Comparison of ENCODE assay signal across 21 mouse cellular contexts in genomic region chr2:180254436-180255209, GRCm38 (mm10). TPM values are rescaled to one million over a fixed set of nuclear protein-coding genes. Genes with fewer than 3 reads are reported as not detected.
DNase-seq lines count a peak whose midpoint lies in the region; ATAC-seq and TF ChIP-seq lines count a peak whose summit lies in the region.
"Had no signal": no experiment of that assay in that cellular context is flagged by ENCODE, and none has a peak within 500 bp of the region (broad histone marks: within the 10 kb centered on the region; RNA-seq: fewer than 3 reads in every experiment).

No protein-coding gene starts in this region.

- H3K4me1 ChIP-seq in kidney, adult 2 months (ENCODE audit: control insufficient read depth, insufficient read depth, low read length): peaks cover 3% of the 10 kb centered on the region; the same call in 1 of the 2 replicates
- H3K4me1 ChIP-seq in kidney, embryonic 14.5 days (ENCODE audit: control insufficient read depth, insufficient read depth, low read length): peaks cover 11% of the 10 kb centered on the region; the same call in 1 of the 2 replicates
- peaks cover 15% of the 10 kb centered on the region for H3K4me1 ChIP-seq in midbrain, embryonic 11.5 days (ENCODE audit: control insufficient read depth, insufficient read depth, low read length)
- 0 out of 2 replicates have a peak, but pooled peaks cover 4% of the 10 kb centered on the region for H3K4me1 ChIP-seq in midbrain, postnatal 0 days (ENCODE audit: insufficient read depth, low read length)

- no peak overlapping the region for H3K4me2 ChIP-seq in kidney, embryonic 14.5 days (replicated peaks; ENCODE audit: low read depth, low read length)
- no peak overlapping the region for H3K4me2 ChIP-seq in midbrain, embryonic 11.5 days
- no peak overlapping the region for H3K4me2 ChIP-seq in midbrain, postnatal 0 days (ENCODE audit: low read depth, low read length, poor library complexity, severe bottlenecking)
- H3K4me2 ChIP-seq: forebrain, embryonic 13.5 days; heart, embryonic 13.5 days; hindbrain, embryonic 14.5 days; intestine, embryonic 15.5 days had no signal

- no peak for ATAC-seq in kidney, embryonic 14.5 days (ENCODE audit: low FRiP score, low TSS enrichment)
- no peak for ATAC-seq in midbrain, embryonic 11.5 days (ENCODE audit: low FRiP score)
- ATAC-seq in midbrain, postnatal 0 days (ENCODE audit: low FRiP score): no peak
- ATAC-seq: forebrain, embryonic 13.5 days; forebrain, postnatal 0 days; intestine, embryonic 15.5 days had no signal

- no peak for TF ChIP-seq POLR2A in kidney, adult 2 months (IDR thresholded peaks at IDR 0.05; ENCODE audit: low read depth, low read length)

- 36% methylated on average over 5 of the region's 5 CpGs for WGBS in kidney, adult 2 months
- WGBS in kidney, embryonic 14.5 days: 82% methylated on average over 5 of the region's 5 CpGs
- 95% methylated on average over 5 of the region's 5 CpGs for WGBS in midbrain, embryonic 11.5 days
- WGBS in midbrain, postnatal 0 days: 93% methylated on average over 5 of the region's 5 CpGs

- H3K9ac ChIP-seq in kidney, embryonic 14.5 days (ENCODE audit: low read depth, low read length): no peak overlapping the region
- H3K9ac ChIP-seq in midbrain, embryonic 11.5 days (ENCODE audit: low read length): no peak overlapping the region
- H3K9ac ChIP-seq in midbrain, postnatal 0 days (replicated peaks; ENCODE audit: low read length, poor library complexity, severe bottlenecking): no peak overlapping the region
- H3K9ac ChIP-seq: forebrain, embryonic 13.5 days; forebrain, postnatal 0 days; heart, embryonic 13.5 days; hindbrain, embryonic 14.5 days; intestine, embryonic 15.5 days had no signal

- H3K27me3 ChIP-seq in kidney, adult 2 months (replicated peaks; ENCODE audit: control insufficient read depth, insufficient read depth, low read length): no peaks in the 10 kb centered on the region
- no peaks in the 10 kb centered on the region for H3K27me3 ChIP-seq in kidney, embryonic 14.5 days (ENCODE audit: control insufficient read depth, insufficient read depth, low read length)
- H3K27me3 ChIP-seq in midbrain, embryonic 11.5 days (ENCODE audit: control insufficient read depth, insufficient read depth, low read length): no peaks in the 10 kb centered on the region
- H3K27me3 ChIP-seq in midbrain, postnatal 0 days (ENCODE audit: insufficient read depth, low read length): no peaks in the 10 kb centered on the region
- H3K27me3 ChIP-seq: CH12.LX; forebrain, embryonic 13.5 days; heart, embryonic 13.5 days; intestine, embryonic 15.5 days had no signal

- peak overlapping the region; percentile 11; the same call in 1 of the 2 replicates for H3K27ac ChIP-seq in kidney, adult 2 months (ENCODE audit: insufficient read depth, low read depth, low read length)
- H3K27ac ChIP-seq in kidney, embryonic 14.5 days (ENCODE audit: low read depth, low read length): no peak overlapping the region
- H3K27ac ChIP-seq in midbrain, embryonic 11.5 days (ENCODE audit: low read depth, low read length): no peak overlapping the region
- no peak overlapping the region for H3K27ac ChIP-seq in midbrain, postnatal 0 days (ENCODE audit: low read depth, low read length)
- H3K27ac ChIP-seq: embryonic facial prominence, embryonic 10.5 days; forebrain, embryonic 13.5 days; heart, embryonic 13.5 days; hindbrain, embryonic 14.5 days; intestine, embryonic 15.5 days had no signal

- H3K36me3 ChIP-seq in kidney, adult 2 months (ENCODE audit: control insufficient read depth, insufficient read depth, low read length): no peaks in the 10 kb centered on the region
- peaks cover 15% of the 10 kb centered on the region for H3K36me3 ChIP-seq in kidney, embryonic 14.5 days (ENCODE audit: control insufficient read depth, insufficient read depth, low read length)
- H3K36me3 ChIP-seq in midbrain, embryonic 11.5 days (ENCODE audit: control insufficient read depth, insufficient read depth, low read length): no peaks in the 10 kb centered on the region
- no peaks in the 10 kb centered on the region; the same call in 1 of the 2 replicates for H3K36me3 ChIP-seq in midbrain, postnatal 0 days (ENCODE audit: insufficient read depth, low read length)

- H3K9me3 ChIP-seq in kidney, embryonic 14.5 days (ENCODE audit: control insufficient read depth, low read length): no peaks in the 10 kb centered on the region
- H3K9me3 ChIP-seq in midbrain, embryonic 11.5 days (ENCODE audit: control insufficient read depth, low read length): no peaks in the 10 kb centered on the region
- H3K9me3 ChIP-seq in midbrain, postnatal 0 days (ENCODE audit: low read length): no peaks in the 10 kb centered on the region
- H3K9me3 ChIP-seq: embryonic facial prominence, embryonic 10.5 days; forebrain, embryonic 13.5 days; G1E; heart, embryonic 13.5 days; intestine, embryonic 15.5 days had no signal

- peak; percentile 47 to 59 for DNase-seq in cerebellum, postnatal 10 days
- DNase-seq in cerebellum, adult 11-12 months: no peak
- peak; percentile 48 for DNase-seq in kidney, adult 2 months
- DNase-seq in midbrain, embryonic 11.5 days (ENCODE audit: low spot score, missing footprints): peak; percentile 45
- DNase-seq in midbrain, postnatal 0 days (ENCODE audit: low spot score): no peak
- DNase-seq: adrenal gland, adult 8-10 months; adrenal gland, postnatal 36 days; cerebellum, postnatal 36 days; forebrain, postnatal 0 days; gastrocnemius, postnatal 14 days had no signal

- no peak overlapping the region for H3K4me3 ChIP-seq in kidney, adult 2 months (ENCODE audit: insufficient read depth, low read depth, low read length)
- H3K4me3 ChIP-seq in kidney, embryonic 14.5 days (ENCODE audit: low read length): no peak overlapping the region
- no peak overlapping the region for H3K4me3 ChIP-seq in midbrain, embryonic 11.5 days (ENCODE audit: low read depth, low read length)
- no peak overlapping the region for H3K4me3 ChIP-seq in midbrain, postnatal 0 days (ENCODE audit: low read depth, low read length)
- H3K4me3 ChIP-seq: embryonic facial prominence, embryonic 10.5 days; forebrain, embryonic 13.5 days; heart, embryonic 13.5 days; intestine, embryonic 15.5 days had no signal

- TF ChIP-seq CTCF in kidney, adult 2 months (conservative IDR thresholded peaks at IDR 0.05; ENCODE audit: insufficient read depth, insufficient read length, low read depth, low read length): no peak
- TF ChIP-seq CTCF in midbrain, postnatal 0 days (IDR thresholded peaks at IDR 0.05): no peak

RNA-seq across cellular contexts. Expression of gene Rps21, which starts 2.6 kb away (rescaled TPM):
- 2,294 and 2,331 TPM in 2 replicates for polyA plus RNA-seq in kidney, adult 2 months (2012; rRNA removed)
- polyA plus RNA-seq in kidney, embryonic 14.5 days (2014; fragmentation: Nextera tagmentation; extraction: Ambion mirVana): 730 and 1,037 TPM in 2 replicates
- 443 and 494 TPM in 2 replicates for polyA plus RNA-seq in midbrain, embryonic 11.5 days (2014; fragmentation: Nextera tagmentation; extraction: Ambion mirVana)
- total RNA-seq in midbrain, postnatal 0 days (2014; rRNA removed): 574 and 749 TPM in 2 replicates
- polyA plus RNA-seq in midbrain, postnatal 0 days (2015; fragmentation: Nextera tagmentation; extraction: Ambion mirVana): 388 and 422 TPM in 2 replicates

RNA-seq across cellular contexts. Expression of gene Cables2, which starts 18.7 kb away (rescaled TPM):
- polyA plus RNA-seq in kidney, adult 2 months (2012; rRNA removed): 18.2 TPM in 2 replicates
- polyA plus RNA-seq in kidney, embryonic 14.5 days (2014; fragmentation: Nextera tagmentation; extraction: Ambion mirVana): 13.3 and 21.1 TPM in 2 replicates
- polyA plus RNA-seq in midbrain, embryonic 11.5 days (2014; fragmentation: Nextera tagmentation; extraction: Ambion mirVana): 13.3 and 14.4 TPM in 2 replicates
- 59.1 and 67.9 TPM in 2 replicates for total RNA-seq in midbrain, postnatal 0 days (2014; rRNA removed)
- 32.6 and 37.8 TPM in 2 replicates for polyA plus RNA-seq in midbrain, postnatal 0 days (2015; fragmentation: Nextera tagmentation; extraction: Ambion mirVana)

RNA-seq across cellular contexts. Expression of gene Lama5, which starts 29.0 kb away (rescaled TPM):
- 83.3 and 97.8 TPM in 2 replicates for polyA plus RNA-seq in kidney, adult 2 months (2012; rRNA removed)
- 43.1 and 54.1 TPM in 2 replicates for polyA plus RNA-seq in kidney, embryonic 14.5 days (2014; fragmentation: Nextera tagmentation; extraction: Ambion mirVana)
- polyA plus RNA-seq in midbrain, embryonic 11.5 days (2014; fragmentation: Nextera tagmentation; extraction: Ambion mirVana): 3.8 and 3.9 TPM in 2 replicates
- total RNA-seq in midbrain, postnatal 0 days (2014; rRNA removed): 5.9 and 8.9 TPM in 2 replicates
- 1.8 and 1.9 TPM in 2 replicates for polyA plus RNA-seq in midbrain, postnatal 0 days (2015; fragmentation: Nextera tagmentation; extraction: Ambion mirVana)

RNA-seq across cellular contexts. Expression of gene Rbbp8nl, which starts 35.1 kb away (rescaled TPM):
- 0.49 and 0.50 TPM in 2 replicates for polyA plus RNA-seq in kidney, adult 2 months (2012; rRNA removed)
- 0.37 and 1.1 TPM in 2 replicates for polyA plus RNA-seq in kidney, embryonic 14.5 days (2014; fragmentation: Nextera tagmentation; extraction: Ambion mirVana)
- polyA plus RNA-seq in midbrain, embryonic 11.5 days (2014; fragmentation: Nextera tagmentation; extraction: Ambion mirVana): not detected in 2 replicates
- total RNA-seq in midbrain, postnatal 0 days (2014; rRNA removed): not detected in 2 replicates
- not detected in 2 replicates for polyA plus RNA-seq in midbrain, postnatal 0 days (2015; fragmentation: Nextera tagmentation; extraction: Ambion mirVana)
- total RNA-seq: adrenal gland, adult 8-10 months; adrenal gland, postnatal 36 days; CH12.LX; forebrain, postnatal 0 days; gastrocnemius, adult 18-20 months; gastrocnemius, postnatal 14 days; hematopoietic stem cell, adult 5-6 weeks had no signal
- polyA plus RNA-seq: forebrain, embryonic 13.5 days; forebrain, postnatal 0 days; G1E; heart, postnatal 0 days; hindbrain, embryonic 14.5 days had no signal

Comparison
In these comparisons a context has a peak if more than half of its experiments do, and no peak if none do; other contexts are left out.
1. DNase-seq: peak in cerebellum, postnatal 10 days (2 of 2), kidney, adult 2 months (single experiment) and midbrain, embryonic 11.5 days (single experiment); none in cerebellum, adult 11-12 months (single experiment) and midbrain, postnatal 0 days (single experiment).